Mouse (Mus musculus) cerebellum, adult 2 months (tissue): ENCODE results near the gene Pld1.

Experiments used
- CTCF ChIP-seq: fragments of 200-500 bp; IDR thresholded peaks from 2 replicates; pipeline ENCODE4 v1.5.1; 2011; ENCODE audit warnings: low read depth, mild to moderate bottlenecking, control low read depth, low read length, moderate library complexity, borderline replicate concordance; ENCODE audit not compliant: insufficient read depth
- POLR2A ChIP-seq: fragments of 200-500 bp; IDR thresholded peaks from 2 replicates; pipeline ENCODE4 v1.6.1; 2011; ENCODE audit warnings: low read length, control low read depth, borderline replicate concordance; ENCODE audit not compliant: insufficient read depth

GRCm38 (mm10) chr3:27899012-27899726 is 39.3 kb upstream of the Pld1 start:
- no peak for TF ChIP-seq CTCF
- TF ChIP-seq POLR2A, result no peak
